Mouse (Mus musculus) inflammation-experienced regulatory T-cells, adult 6 months (primary cell): ENCODE measurements around the gene Adgre4. TPM values are rescaled to one million over a fixed set of nuclear protein-coding genes. Genes with fewer than 3 reads are reported as not detected.
"Not testable (repeated sequence)": the region's sequence is repeated elsewhere in the genome, so short reads cannot be mapped to it uniquely, and the experiment has no call there.

Source experiments
- ATAC-seq: one replicate; pipeline ENCODE4 v1.8.0; 2017
- polyA plus RNA-seq, 3 experiments: library from polyadenylated mRNA; unstranded; fragments of 100-300 nt; shearing (Covaris generic); gene quantifications; one replicate each; pipeline ENCODE4 v1.2.1; 2017

The Adgre4 gene
- under 1 TPM in 1 of 3 experiments, not detected in 2; 0.60 TPM for polyA plus RNA-seq

GRCm38 (mm10) chr17:55749786-55750185 is at the start of gene Adgre4:
Gene Adgre4, plus strand, starts transcription at chr17:55749984.
- ATAC-seq, result no peak

- ATAC-seq, result peak; percentile 87
These were observed 47.5 kb upstream of the Adgre4 start for GRCm38 (mm10) chr17:55702161-55702820.

GRCm38 (mm10) chr17:55702865-55703264 is 46.9 kb upstream of the Adgre4 start:
- no peak for ATAC-seq

- ATAC-seq, result peak; percentile 96
These were observed 37.6 kb upstream of the Adgre4 start, which contains the start of gene Pot1b for GRCm38 (mm10) chr17:55711984-55712811. Gene Pot1b, minus strand, starts transcription at chr17:55712628.

- ATAC-seq, result no peak
These were observed 28.5 kb upstream of the Adgre4 start for GRCm38 (mm10) chr17:55721270-55721669.

- ATAC-seq, result no peak
These were observed 27.5 kb upstream of the Adgre4 start for GRCm38 (mm10) chr17:55722250-55722649.

GRCm38 (mm10) chr17:55726193-55726592 is 23.6 kb upstream of the Adgre4 start:
- no peak for ATAC-seq

GRCm38 (mm10) chr17:55736675-55737074 is 13.1 kb upstream of the Adgre4 start:
- no peak for ATAC-seq

GRCm38 (mm10) chr17:55751170-55751569 is 1.4 kb downstream of the Adgre4 start:
- ATAC-seq, result no peak

GRCm38 (mm10) chr17:55813642-55814041 is 63.9 kb downstream of the Adgre4 start:
- ATAC-seq, result peak; percentile 70

GRCm38 (mm10) chr17:55816853-55817252 is 67.1 kb downstream of the Adgre4 start:
- no peak for ATAC-seq

- ATAC-seq, result no peak
These were observed 71.8 kb downstream of the Adgre4 start for GRCm38 (mm10) chr17:55821566-55821965.

GRCm38 (mm10) chr17:55843067-55843466 is 93.3 kb downstream of the Adgre4 start:
- peak; percentile 69 for ATAC-seq

- ATAC-seq, result no peak
These were observed 127.4 kb downstream of the Adgre4 start for GRCm38 (mm10) chr17:55877184-55877583.

GRCm38 (mm10) chr17:55878282-55878635 is 128.5 kb downstream of the Adgre4 start:
- ATAC-seq, result not testable (repeated sequence)

- ATAC-seq, result peak; percentile 95
These were observed 129.0 kb downstream of the Adgre4 start, which contains the start of gene Zfp119a for GRCm38 (mm10) chr17:55878636-55879369. Gene Zfp119a, minus strand, starts transcription at chr17:55878930.

GRCm38 (mm10) chr17:55883631-55884030 is 133.8 kb downstream of the Adgre4 start:
- no peak for ATAC-seq

- ATAC-seq, result no peak
These were observed 135.1 kb downstream of the Adgre4 start for GRCm38 (mm10) chr17:55884912-55885311.

GRCm38 (mm10) chr17:55892406-55892955 is 142.7 kb downstream of the Adgre4 start:
- peak; percentile 7 for ATAC-seq

- no peak for ATAC-seq
These were observed 153.3 kb downstream of the Adgre4 start for GRCm38 (mm10) chr17:55903087-55903486.
